Mouse (Mus musculus) megakaryocyte, embryonic 14.5 days (primary cell): ENCODE measurements around the gene Sp6.

ENCODE experiments used
- FLI1 ChIP-seq: IDR thresholded peaks from 2 replicates; pipeline ENCODE4 v1.6.1; 2012; ENCODE audit warnings: low read length, inconsistent platforms, mixed read lengths
- GATA1 ChIP-seq: IDR thresholded peaks from 3 replicates; pipeline ENCODE4 v1.6.1; 2012; ENCODE audit warnings: mixed read lengths, low read length, inconsistent platforms, borderline replicate concordance

DNA sequence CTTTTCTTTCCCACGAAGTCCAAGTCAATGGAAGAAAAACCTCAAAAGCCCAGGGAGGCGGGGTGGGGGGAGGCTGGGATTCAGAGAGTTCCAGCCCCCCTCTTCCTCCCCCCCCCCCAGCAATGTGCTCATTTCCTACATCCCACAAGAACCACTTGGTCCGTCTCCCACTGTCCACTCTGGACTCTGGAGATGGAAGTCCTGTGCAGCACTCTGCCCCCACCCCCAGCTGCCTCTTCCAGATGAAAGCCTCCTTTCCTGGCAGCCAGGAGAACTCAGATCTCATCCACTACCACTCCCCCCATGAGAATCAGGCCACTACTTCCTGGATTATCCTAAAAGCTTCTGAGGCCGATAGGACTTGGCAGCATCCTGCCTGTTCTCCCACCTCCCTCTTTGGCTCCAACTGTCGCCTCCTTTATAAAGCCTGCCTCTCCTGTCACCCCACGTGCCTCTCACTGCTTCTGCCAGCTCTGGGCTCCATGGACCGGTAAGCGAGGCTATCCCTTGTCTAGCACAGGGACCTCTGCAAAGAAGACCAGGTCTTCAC lies at the start of gene Sp6:
- no peak for TF ChIP-seq GATA1
- no peak for TF ChIP-seq FLI1
